Mouse (Mus musculus): ENCODE data around the gene Lhfpl5. TPM values are rescaled to one million over a fixed set of nuclear protein-coding genes. Genes with fewer than 3 reads are reported as not detected.

The Lhfpl5 gene
- polyA plus RNA-seq, 1 experiment from 2014 or later, result 0.15 TPM

- no peaks in the 10 kb centered on the region for H3K9me3 ChIP-seq (replicated peaks)
- no peak overlapping the region for H3K27ac ChIP-seq
- WGBS, result 38% methylated on average over 10 of the region's 10 CpGs
- no peaks in the 10 kb centered on the region; the same call in 1 of the 2 replicates for H3K27me3 ChIP-seq
- H3K9ac ChIP-seq, result no peak overlapping the region
- no peak for ATAC-seq (replicated peaks; ENCODE audit: insufficient number of reproducible peaks, insufficient read depth, low FRiP score, low read depth)
- no peaks in the 10 kb centered on the region for H3K36me3 ChIP-seq
- no peaks in the 10 kb centered on the region for H3K4me1 ChIP-seq (replicated peaks)
- H3K4me2 ChIP-seq, result no peak overlapping the region
- no peak overlapping the region for H3K4me3 ChIP-seq
Observed at GRCm38 (mm10) chr17:28628248-28629124, 53.0 kb downstream of the Lhfpl5 start.

- Histone ChIP-seq H3K27ac (no peak overlapping the region), H3K27me3 (no peaks in the 10 kb centered on the region; the same call in 1 of the 2 replicates), H3K9me3 (replicated peaks) (no peaks in the 10 kb centered on the region), H3K4me3 (no peak overlapping the region), H3K4me1 (replicated peaks) (no peaks in the 10 kb centered on the region), H3K4me2 (no peak overlapping the region), H3K36me3 (no peaks in the 10 kb centered on the region), H3K9ac (no peak overlapping the region)
- 37% methylated on average over 3 of the region's 3 CpGs for WGBS
- no peak for ATAC-seq (replicated peaks; ENCODE audit: insufficient number of reproducible peaks, insufficient read depth, low FRiP score, low read depth)
Observed at GRCm38 (mm10) chr17:28629125-28629524, 53.7 kb downstream of the Lhfpl5 start.

Small RNA genes within 50 kb of the gene (microRNA-seq; reads per million reads assigned to microRNA genes)
- gene Gm25195 (not detected), gene Mir6969 (not detected)

Other genes with a start within 250 kb of the Lhfpl5 start
- 305 and 312 TPM in 2 replicates for gene Rpl10a, start 247.2 kb upstream of the Lhfpl5 start, polyA plus RNA-seq (2015; fragmentation: Nextera tagmentation; extraction: Ambion mirVana)
- 5.3 and 6.6 TPM in 2 replicates for gene Tead3, start 224.8 kb upstream of the Lhfpl5 start, polyA plus RNA-seq (2015; fragmentation: Nextera tagmentation; extraction: Ambion mirVana)
- gene Tulp1, start 210.4 kb upstream of the Lhfpl5 start, polyA plus RNA-seq (2015; fragmentation: Nextera tagmentation; extraction: Ambion mirVana), result 2.6 and 4.3 TPM in 2 replicates
- 16.2 and 33.9 TPM in 2 replicates for gene Fkbp5, start 58.1 kb upstream of the Lhfpl5 start, polyA plus RNA-seq (2015; fragmentation: Nextera tagmentation; extraction: Ambion mirVana)
- gene Armc12, start 44.8 kb upstream of the Lhfpl5 start, polyA plus RNA-seq (2015; fragmentation: Nextera tagmentation; extraction: Ambion mirVana), result not detected in 2 replicates
- gene Clpsl2, start 26.2 kb upstream of the Lhfpl5 start, polyA plus RNA-seq (2015; fragmentation: Nextera tagmentation; extraction: Ambion mirVana), result not detected in 2 replicates
- gene Clps, start 14.9 kb upstream of the Lhfpl5 start, polyA plus RNA-seq (2015; fragmentation: Nextera tagmentation; extraction: Ambion mirVana), result 1.1 and 1.2 TPM in 2 replicates
- 39.8 and 45.4 TPM in 2 replicates for gene Srpk1, start 47.1 kb downstream of the Lhfpl5 start, polyA plus RNA-seq (2015; fragmentation: Nextera tagmentation; extraction: Ambion mirVana)
- gene Slc26a8, start 114.6 kb downstream of the Lhfpl5 start, polyA plus RNA-seq (2015; fragmentation: Nextera tagmentation; extraction: Ambion mirVana), result 0.23 and 0.66 TPM in 2 replicates
- 22.0 and 31.1 TPM in 2 replicates for gene Mapk14, start 115.7 kb downstream of the Lhfpl5 start, polyA plus RNA-seq (2015; fragmentation: Nextera tagmentation; extraction: Ambion mirVana)
- 1.6 and 2.0 TPM in 2 replicates for gene AC170998.1, start 150.4 kb downstream of the Lhfpl5 start, polyA plus RNA-seq (2015; fragmentation: Nextera tagmentation; extraction: Ambion mirVana)
- gene Mapk13, start 193.7 kb downstream of the Lhfpl5 start, polyA plus RNA-seq (2015; fragmentation: Nextera tagmentation; extraction: Ambion mirVana), result 3.6 and 8.6 TPM in 2 replicates
- gene Brpf3, start 225.4 kb downstream of the Lhfpl5 start, polyA plus RNA-seq (2015; fragmentation: Nextera tagmentation; extraction: Ambion mirVana), result 5.2 and 11.1 TPM in 2 replicates